Mouse (Mus musculus): ENCODE results near the gene Eif4a3.

- no peak for TF ChIP-seq CTCF (conservative IDR thresholded peaks at IDR 0.05; ENCODE audit: insufficient read depth, insufficient read length, low read depth, low read length)
- TF ChIP-seq POLR2A (IDR thresholded peaks at IDR 0.05; ENCODE audit: low read depth, low read length), result no peak
Observed at GRCm38 (mm10) chr11:119258216-119258571, 41.7 kb downstream of the Eif4a3 start.

Measured in kidney, adult 2 months (tissue).